1 mouse cellular context compared by ENCODE assay signal in the genomic region with DNA sequence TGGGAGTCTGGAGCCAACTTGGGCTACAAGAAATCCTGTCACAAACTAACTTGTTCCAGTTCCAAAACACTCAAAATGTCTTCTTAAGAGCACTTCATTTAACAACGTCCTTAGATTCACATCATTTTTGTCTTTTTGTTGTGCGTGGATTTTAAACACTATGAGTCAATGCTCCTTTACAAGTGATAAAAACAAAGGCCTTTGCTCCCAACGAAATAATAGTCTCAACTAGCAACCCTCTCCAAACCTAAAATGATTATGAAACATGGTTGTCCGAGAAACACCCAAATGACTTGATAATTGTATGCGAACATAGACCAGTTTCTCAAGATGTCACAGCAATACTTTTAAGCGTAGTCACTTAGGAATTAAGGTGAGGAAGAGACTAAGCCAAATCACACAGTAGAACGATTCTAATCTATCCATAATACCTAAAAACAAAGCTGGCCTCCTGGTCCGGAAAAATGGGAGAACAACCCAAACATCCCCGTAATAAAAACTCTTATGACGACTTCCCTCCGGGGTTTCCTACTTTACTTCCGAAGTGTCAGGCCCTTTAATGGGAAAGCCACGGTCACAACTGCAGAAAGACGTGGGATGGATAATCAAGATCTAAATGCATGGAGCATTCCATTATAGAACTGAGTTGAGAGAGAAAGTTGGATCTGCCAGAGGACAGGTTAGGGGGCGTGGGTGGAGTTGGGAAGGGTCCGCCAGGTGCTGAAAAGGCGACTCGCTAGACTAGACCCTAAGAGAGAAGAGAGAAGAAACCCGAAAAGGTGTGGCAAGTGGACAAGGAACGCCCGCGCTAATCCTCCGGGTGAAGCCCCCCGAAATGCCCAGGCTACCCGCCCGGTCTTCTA.
TF ChIP-seq lines count a peak whose summit lies in the region.

No protein-coding gene starts in this region.

TF ChIP-seq in CH12.LX, 34 proteins besides CTCF, POLR2A, EP300 and RAD21:
- no peak for TF ChIP-seq UBTF (IDR thresholded peaks at IDR 0.05; ENCODE audit: low read depth, low read length)
- no peak for TF ChIP-seq E2F4 (IDR thresholded peaks at IDR 0.05; ENCODE audit: insufficient replicate concordance, low read depth, low read length)
- TF ChIP-seq CHD1 (IDR thresholded peaks at IDR 0.05; ENCODE audit: low read depth, low read length), result no peak
- no peak for TF ChIP-seq ZC3H11A (IDR thresholded peaks at IDR 0.05; ENCODE audit: low read depth, low read length)
- TF ChIP-seq USF2 (conservative IDR thresholded peaks at IDR 0.05; ENCODE audit: low read depth, low read length), result no peak
- TF ChIP-seq MXI1 (IDR thresholded peaks at IDR 0.05; ENCODE audit: low read depth, low read length), result no peak
- no peak for TF ChIP-seq HCFC1 (IDR thresholded peaks at IDR 0.05; ENCODE audit: low read depth, low read length)
- TF ChIP-seq ZKSCAN1 (IDR thresholded peaks at IDR 0.05; ENCODE audit: borderline replicate concordance, low read depth, low read length), result no peak
- TF ChIP-seq JUN (IDR thresholded peaks at IDR 0.05; ENCODE audit: insufficient read depth, low read depth, low read length), result no peak
- TF ChIP-seq POLR2AphosphoS2 (IDR thresholded peaks at IDR 0.05; ENCODE audit: low read depth, low read length), result no peak
- no peak for TF ChIP-seq IRF4 (IDR thresholded peaks at IDR 0.05; ENCODE audit: low read depth, low read length)
- TF ChIP-seq SIN3A (IDR thresholded peaks at IDR 0.05; ENCODE audit: low read length), result no peak; the same call in 1 of the 2 replicates
- no peak for TF ChIP-seq MAZ (IDR thresholded peaks at IDR 0.05; ENCODE audit: low read depth, low read length)
- TF ChIP-seq ZMIZ1 (IDR thresholded peaks at IDR 0.05; ENCODE audit: low read depth, low read length), result no peak
- TF ChIP-seq MEF2A (IDR thresholded peaks at IDR 0.05; ENCODE audit: borderline replicate concordance, low read depth, low read length), result no peak
- no peak for TF ChIP-seq ETS1 (conservative IDR thresholded peaks at IDR 0.05; ENCODE audit: low read depth, low read length)
- no peak for TF ChIP-seq CHD2 (IDR thresholded peaks at IDR 0.05; ENCODE audit: low read length)
